Mouse (Mus musculus): ENCODE measurements at regions not wholly inside any gene's neighbourhood (a gene's known extent, or its start where the extent isn't known, plus 50 kb on each side); places are given as distances from the start of the nearest gene placed in this dataset.

- DNase-seq (ENCODE audit: low read depth, low spot score), result no peak
Measured at GRCm38 (mm10) chr15:67301024-67301423, 800.3 kb upstream of the Lrrc6 start.

GRCm38 (mm10) chr15:67294797-67295196 lies 794.1 kb upstream of the Lrrc6 start:
- no peak for DNase-seq (ENCODE audit: low read depth, low spot score)

GRCm38 (mm10) chr15:67289749-67290148 lies 789.0 kb upstream of the Lrrc6 start:
- peak; percentile 85 for DNase-seq (ENCODE audit: low read depth, low spot score)

GRCm38 (mm10) chr15:67284941-67285340 lies 784.2 kb upstream of the Lrrc6 start:
- no peak for DNase-seq (ENCODE audit: low read depth, low spot score)

GRCm38 (mm10) chr15:67283275-67283972 lies 782.7 kb upstream of the Lrrc6 start:
- no peak for DNase-seq (ENCODE audit: low read depth, low spot score)

- DNase-seq (ENCODE audit: low read depth, low spot score), result no peak
Measured at GRCm38 (mm10) chr15:67278869-67279268, 778.2 kb upstream of the Lrrc6 start.

- DNase-seq (ENCODE audit: low read depth, low spot score), result no peak
Measured at GRCm38 (mm10) chr15:67275058-67275457, 774.3 kb upstream of the Lrrc6 start.

GRCm38 (mm10) chr15:67272397-67272796 lies 771.7 kb upstream of the Lrrc6 start:
- DNase-seq (ENCODE audit: low read depth, low spot score), result no peak

- no peak for DNase-seq (ENCODE audit: low read depth, low spot score)
Measured at GRCm38 (mm10) chr15:67263723-67264122, 763.0 kb upstream of the Lrrc6 start.

GRCm38 (mm10) chr15:67263313-67263712 lies 762.6 kb upstream of the Lrrc6 start:
- DNase-seq (ENCODE audit: low read depth, low spot score), result no peak

- DNase-seq (ENCODE audit: low read depth, low spot score), result no peak
Measured at GRCm38 (mm10) chr15:67262269-67262668, 761.6 kb upstream of the Lrrc6 start.

- DNase-seq (ENCODE audit: low read depth, low spot score), result no peak
Measured at GRCm38 (mm10) chr15:67260666-67261065, 760.0 kb upstream of the Lrrc6 start.

GRCm38 (mm10) chr15:67249147-67249546 lies 748.4 kb upstream of the Lrrc6 start:
- DNase-seq (ENCODE audit: low read depth, low spot score), result no peak

GRCm38 (mm10) chr15:67248471-67248870 lies 747.8 kb upstream of the Lrrc6 start:
- peak; percentile 57 for DNase-seq (ENCODE audit: low read depth, low spot score)

- DNase-seq (ENCODE audit: low read depth, low spot score), result no peak
Measured at GRCm38 (mm10) chr15:67245658-67246268, 745.1 kb upstream of the Lrrc6 start.

GRCm38 (mm10) chr15:67244908-67245657 lies 744.4 kb upstream of the Lrrc6 start:
- DNase-seq (ENCODE audit: low read depth, low spot score), result no peak

GRCm38 (mm10) chr15:67235107-67235785 lies 734.5 kb upstream of the Lrrc6 start:
- DNase-seq (ENCODE audit: low read depth, low spot score), result peak; percentile 17

- no peak for DNase-seq (ENCODE audit: low read depth, low spot score)
Measured at GRCm38 (mm10) chr15:67229359-67229758, 728.6 kb upstream of the Lrrc6 start.

- DNase-seq (ENCODE audit: low read depth, low spot score), result no peak
Measured at GRCm38 (mm10) chr15:67228633-67229032, 727.9 kb upstream of the Lrrc6 start.

- DNase-seq (ENCODE audit: low read depth, low spot score), result no peak
Measured at GRCm38 (mm10) chr15:67227456-67228164, 726.9 kb upstream of the Lrrc6 start.

- no peak for DNase-seq (ENCODE audit: low read depth, low spot score)
Measured at GRCm38 (mm10) chr15:67226900-67227299, 726.2 kb upstream of the Lrrc6 start.
